Mouse (Mus musculus): ENCODE results near the gene Sltm. TPM values are rescaled to one million over a fixed set of nuclear protein-coding genes. Genes with fewer than 3 reads are reported as not detected.

Sltm gene
- total and polyA plus RNA-seq, 3 experiments, result 44.0 to 70.0 (median 62.3) TPM

- Histone ChIP-seq H3K4me1 (ENCODE audit: control insufficient read depth in 1 of 2, insufficient read depth in 2 of 2, low read length in 2 of 2) (no peaks in the 10 kb centered on the region), H3K79me2 (ENCODE audit: control insufficient read depth, insufficient read depth, low read length, poor library complexity) (no peaks in the 10 kb centered on the region), H3K27me3 (ENCODE audit: control insufficient read depth in 1 of 2, insufficient read depth in 2 of 2, low read length in 2 of 2) (no peaks in the 10 kb centered on the region), H3K27ac (ENCODE audit: control insufficient read depth, low read depth, low read length) (no peak overlapping the region), H3K9me3 (replicated peaks; ENCODE audit: insufficient read depth, low read length) (no peaks in the 10 kb centered on the region), H3K4me3 (ENCODE audit: control insufficient read depth in 1 of 2, insufficient read depth in 1 of 2, low read depth in 2 of 2, low read length in 2 of 2) (no peak overlapping the region), H3K36me3 (ENCODE audit: control insufficient read depth in 1 of 2, insufficient read depth in 2 of 2, low read length in 2 of 2) (peaks cover 0 to 7% of the 10 kb centered on the region in 2 experiments; a peak in 1 of 4 replicates), H3K9ac (ENCODE audit: control insufficient read depth, low read depth, low read length, poor library complexity, severe bottlenecking) (no peak overlapping the region)
- TF ChIP-seq MYC (IDR thresholded peaks at IDR 0.05; ENCODE audit: low read depth, low read length) (no peak), ZNF384 (IDR thresholded peaks at IDR 0.05; ENCODE audit: low read depth, low read length) (no peak), MEF2A (IDR thresholded peaks at IDR 0.05; ENCODE audit: extremely low read depth, insufficient replicate concordance, low read depth, low read length, poor library complexity, severe bottlenecking) (no peak), NRF1 (IDR thresholded peaks at IDR 0.05; ENCODE audit: insufficient read depth, low read depth, low read length, poor library complexity, severe bottlenecking) (no peak), ZKSCAN1 (IDR thresholded peaks at IDR 0.05; ENCODE audit: low read depth, low read length) (no peak), USF2 (IDR thresholded peaks at IDR 0.05; ENCODE audit: borderline replicate concordance in 1 of 2, insufficient read depth in 1 of 2, low read depth in 1 of 2, low read length in 2 of 2) (no peak), CHD1 (IDR thresholded peaks at IDR 0.05; ENCODE audit: low read depth, low read length) (no peak), CTCF (IDR thresholded peaks at IDR 0.05 in 2 of 3, conservative IDR thresholded peaks at IDR 0.05 in 1 of 3; ENCODE audit: control insufficient read depth in 1 of 3, insufficient read depth in 1 of 3, low read depth in 2 of 3, low read length in 3 of 3, poor library complexity in 1 of 3, severe bottlenecking in 1 of 3) (no peak), TCF12 (IDR thresholded peaks at IDR 0.05; ENCODE audit: low read depth, low read length) (no peak), E2F4 (IDR thresholded peaks at IDR 0.05; ENCODE audit: borderline replicate concordance, low read depth, low read length) (no peak)
- DNase-seq (ENCODE audit: low read depth, low spot score), result no peak
Measured at GRCm38 (mm10) chr9:70629711-70630110, 87.2 kb downstream of the Sltm start.

GRCm38 (mm10) chr9:70631665-70632064, 89.1 kb downstream of the Sltm start:
- TF ChIP-seq TCF12 (IDR thresholded peaks at IDR 0.05; ENCODE audit: low read depth, low read length), result no peak
- TF ChIP-seq RAD21 (IDR thresholded peaks at IDR 0.05; ENCODE audit: low read depth, low read length), result no peak
- no peak for TF ChIP-seq CTCF (IDR thresholded peaks at IDR 0.05 in 2 of 3, conservative IDR thresholded peaks at IDR 0.05 in 1 of 3; ENCODE audit: control insufficient read depth in 1 of 3, insufficient read depth in 1 of 3, low read depth in 2 of 3, low read length in 3 of 3, poor library complexity in 1 of 3, severe bottlenecking in 1 of 3)
- TF ChIP-seq ELF1 (IDR thresholded peaks at IDR 0.05; ENCODE audit: low read depth, low read length), result no peak
- no peak for TF ChIP-seq MAZ (IDR thresholded peaks at IDR 0.05; ENCODE audit: low read depth, low read length)
- TF ChIP-seq EP300 (IDR thresholded peaks at IDR 0.05; ENCODE audit: low read depth in 1 of 2, low read length in 2 of 2), result no peak
- no peak for TF ChIP-seq TBP (IDR thresholded peaks at IDR 0.05; ENCODE audit: low read depth, low read length)
- no peak for TF ChIP-seq ZKSCAN1 (IDR thresholded peaks at IDR 0.05; ENCODE audit: low read depth, low read length)
- TF ChIP-seq ETS1 (IDR thresholded peaks at IDR 0.05; ENCODE audit: low read depth, low read length), result no peak
- TF ChIP-seq RCOR1 (IDR thresholded peaks at IDR 0.05; ENCODE audit: low read depth, low read length), result no peak
- Histone ChIP-seq H3K36me3 (ENCODE audit: control insufficient read depth in 1 of 2, insufficient read depth in 2 of 2, low read length in 2 of 2) (peaks cover 0 to 5% of the 10 kb centered on the region in 2 experiments; a peak in 1 of 4 replicates), H3K79me2 (ENCODE audit: control insufficient read depth, insufficient read depth, low read length, poor library complexity) (no peaks in the 10 kb centered on the region), H3K9ac (ENCODE audit: control insufficient read depth, low read depth, low read length, poor library complexity, severe bottlenecking) (no peak overlapping the region), H3K4me3 (ENCODE audit: control insufficient read depth in 1 of 2, insufficient read depth in 1 of 2, low read depth in 2 of 2, low read length in 2 of 2) (no peak overlapping the region), H3K4me1 (ENCODE audit: control insufficient read depth in 1 of 2, insufficient read depth in 2 of 2, low read length in 2 of 2) (no peaks in the 10 kb centered on the region), H3K27me3 (ENCODE audit: control insufficient read depth in 1 of 2, insufficient read depth in 2 of 2, low read length in 2 of 2) (no peaks in the 10 kb centered on the region), H3K9me3 (replicated peaks; ENCODE audit: insufficient read depth, low read length) (no peaks in the 10 kb centered on the region), H3K27ac (ENCODE audit: control insufficient read depth, low read depth, low read length) (no peak overlapping the region)
- DNase-seq (ENCODE audit: low read depth, low spot score), result no peak
